Mouse (Mus musculus) brain, embryonic 18.5 days (tissue): ENCODE measurements at regions not wholly inside any gene's neighbourhood (a gene's known extent, or its start where the extent isn't known, plus 50 kb on each side); places are given as distances from the start of the nearest gene placed in this dataset.
"Not testable (repeated sequence)": the region's sequence is repeated elsewhere in the genome, so short reads cannot be mapped to it uniquely, and the experiment has no call there.

Source experiments
- DNase-seq: peaks from one replicate; pipeline ENCODE4 v3.0.0-alpha.2; 2012; ENCODE audit warnings: low read depth, low spot score

GRCm38 (mm10) chr8:109311484-109312210, 182.2 kb upstream of the Pmfbp1 start:
- DNase-seq = no peak

GRCm38 (mm10) chr8:109312731-109313130, 181.1 kb upstream of the Pmfbp1 start:
- no peak for DNase-seq

- DNase-seq = no peak
These were observed 172.9 kb upstream of the Pmfbp1 start for GRCm38 (mm10) chr8:109320955-109321354.

GRCm38 (mm10) chr8:109323351-109323750, 170.5 kb upstream of the Pmfbp1 start:
- no peak for DNase-seq

- DNase-seq = no peak
These were observed 169.6 kb upstream of the Pmfbp1 start for GRCm38 (mm10) chr8:109324241-109324640.

- no peak for DNase-seq
These were observed 157.6 kb upstream of the Pmfbp1 start for GRCm38 (mm10) chr8:109336203-109336602.

GRCm38 (mm10) chr8:109338220-109338835, 155.5 kb upstream of the Pmfbp1 start:
- DNase-seq = no peak

- not testable (repeated sequence) for DNase-seq
These were observed 153.2 kb upstream of the Pmfbp1 start for GRCm38 (mm10) chr8:109340647-109341046.

GRCm38 (mm10) chr8:109355168-109355567, 138.7 kb upstream of the Pmfbp1 start:
- DNase-seq = no peak

- DNase-seq = peak; percentile 40
These were observed 134.3 kb upstream of the Pmfbp1 start for GRCm38 (mm10) chr8:109359396-109360051.

- DNase-seq = peak; percentile 42
These were observed 133.6 kb upstream of the Pmfbp1 start for GRCm38 (mm10) chr8:109360081-109360715.

GRCm38 (mm10) chr8:109360904-109361303, 132.9 kb upstream of the Pmfbp1 start:
- peak; percentile 45 for DNase-seq

GRCm38 (mm10) chr8:109361575-109362361, 132.1 kb upstream of the Pmfbp1 start:
- DNase-seq = no peak

GRCm38 (mm10) chr8:109363185-109363845, 130.5 kb upstream of the Pmfbp1 start:
- no peak for DNase-seq

- no peak for DNase-seq
These were observed 119.8 kb upstream of the Pmfbp1 start for GRCm38 (mm10) chr8:109373977-109374376.

GRCm38 (mm10) chr8:109384881-109385280, 108.9 kb upstream of the Pmfbp1 start:
- DNase-seq = no peak

- no peak for DNase-seq
These were observed 98.5 kb upstream of the Pmfbp1 start for GRCm38 (mm10) chr8:109395133-109395855.

GRCm38 (mm10) chr8:109399616-109400015, 94.2 kb upstream of the Pmfbp1 start:
- no peak for DNase-seq

- no peak for DNase-seq
These were observed 93.6 kb upstream of the Pmfbp1 start for GRCm38 (mm10) chr8:109400192-109400591.

- no peak for DNase-seq
These were observed 85.9 kb upstream of the Pmfbp1 start for GRCm38 (mm10) chr8:109407913-109408312.
